ENCODE assay signal across 10 mouse cellular contexts in genomic region chr1:156222205-156223000, GRCm38 (mm10). TPM values are rescaled to one million over a fixed set of nuclear protein-coding genes. Genes with fewer than 3 reads are reported as not detected.
DNase-seq lines count a peak whose midpoint lies in the region; ATAC-seq lines count a peak whose summit lies in the region.
"Had no signal": no experiment of that assay in that cellular context is flagged by ENCODE, and none has a peak within 500 bp of the region (broad histone marks: within the 10 kb centered on the region; RNA-seq: fewer than 3 reads in every experiment).

No protein-coding gene starts in this region.

- no peak for ATAC-seq in hindbrain, embryonic 16.5 days
- ATAC-seq in intestine, embryonic 16.5 days, result 0 out of 2 replicates have a peak, but pooled peaks have one; percentile 55
- ATAC-seq in neural tube, embryonic 12.5 days (ENCODE audit: low FRiP score, low read depth), result 0 out of 2 replicates have a peak, but pooled peaks have one; percentile 37
- ATAC-seq in CD4-positive, CD25-positive, alpha-beta regulatory T cell, adult 4 months, result no peak

- no peaks in the 10 kb centered on the region for H3K9me3 ChIP-seq in hindbrain, embryonic 10.5 days
- no peaks in the 10 kb centered on the region for H3K9me3 ChIP-seq in hindbrain, embryonic 16.5 days (ENCODE audit: control insufficient read depth, low read length)
- H3K9me3 ChIP-seq in intestine, embryonic 16.5 days (ENCODE audit: control insufficient read depth, low read length), result no peaks in the 10 kb centered on the region
- no peaks in the 10 kb centered on the region for H3K9me3 ChIP-seq in neural tube, embryonic 12.5 days
- H3K9me3 ChIP-seq: embryonic facial prominence, embryonic 15.5 days; limb, embryonic 12.5 days had no signal

- peak; percentile 61 for DNase-seq in hindbrain, embryonic 10.5 days (ENCODE audit: low spot score)
- DNase-seq in embryo, embryonic 10.5 days (ENCODE audit: low spot score), result peak; percentile 74
- DNase-seq in thymus, postnatal 14 days, result no peak
- no peak for DNase-seq in left cerebral cortex, postnatal 25 days (ENCODE audit: low spot score in 2 of 2)

- H3K27ac ChIP-seq in hindbrain, embryonic 10.5 days, result peak overlapping the region; percentile 82
- H3K27ac ChIP-seq in hindbrain, embryonic 16.5 days (ENCODE audit: low read depth, low read length), result no peak overlapping the region
- no peak overlapping the region for H3K27ac ChIP-seq in intestine, embryonic 16.5 days (ENCODE audit: low read length)
- no peak overlapping the region for H3K27ac ChIP-seq in neural tube, embryonic 12.5 days
- H3K27ac ChIP-seq: embryonic facial prominence, embryonic 15.5 days had no signal

- H3K4me2 ChIP-seq in hindbrain, embryonic 16.5 days (ENCODE audit: low read length), result no peak overlapping the region
- no peak overlapping the region for H3K4me2 ChIP-seq in intestine, embryonic 16.5 days (ENCODE audit: low read depth, low read length)
- H3K4me2 ChIP-seq in neural tube, embryonic 12.5 days (replicated peaks), result no peak overlapping the region
- H3K4me2 ChIP-seq: embryonic facial prominence, embryonic 15.5 days; limb, embryonic 12.5 days had no signal

- intact Hi-C loops in left cerebral cortex, postnatal 25 days (cut with DNase I), result no loop called here

- no peaks in the 10 kb centered on the region for H3K27me3 ChIP-seq in hindbrain, embryonic 10.5 days (ENCODE audit: insufficient read depth, poor library complexity, severe bottlenecking)
- no peaks in the 10 kb centered on the region for H3K27me3 ChIP-seq in hindbrain, embryonic 16.5 days (replicated peaks; ENCODE audit: control insufficient read depth, insufficient read depth, low read length)
- no peaks in the 10 kb centered on the region for H3K27me3 ChIP-seq in intestine, embryonic 16.5 days (replicated peaks; ENCODE audit: control insufficient read depth, insufficient read depth, low read length)
- H3K27me3 ChIP-seq in neural tube, embryonic 12.5 days (replicated peaks), result no peaks in the 10 kb centered on the region
- H3K27me3 ChIP-seq: embryonic facial prominence, embryonic 15.5 days; limb, embryonic 12.5 days had no signal

- H3K9ac ChIP-seq in hindbrain, embryonic 16.5 days (ENCODE audit: low read depth, low read length), result no peak overlapping the region
- H3K9ac ChIP-seq in intestine, embryonic 16.5 days (ENCODE audit: low read depth, low read length), result no peak overlapping the region
- no peak overlapping the region for H3K9ac ChIP-seq in neural tube, embryonic 12.5 days
- H3K9ac ChIP-seq: embryonic facial prominence, embryonic 15.5 days; limb, embryonic 12.5 days had no signal

- H3K36me3 ChIP-seq in hindbrain, embryonic 10.5 days, result no peaks in the 10 kb centered on the region
- H3K36me3 ChIP-seq in hindbrain, embryonic 16.5 days (ENCODE audit: control insufficient read depth, insufficient read depth, low read length), result no peaks in the 10 kb centered on the region
- H3K36me3 ChIP-seq in intestine, embryonic 16.5 days (ENCODE audit: control insufficient read depth, insufficient read depth, low read length), result no peaks in the 10 kb centered on the region
- no peaks in the 10 kb centered on the region for H3K36me3 ChIP-seq in neural tube, embryonic 12.5 days
- H3K36me3 ChIP-seq: embryonic facial prominence, embryonic 15.5 days; limb, embryonic 12.5 days had no signal

- peaks cover 35% of the 10 kb centered on the region for H3K4me1 ChIP-seq in hindbrain, embryonic 10.5 days (replicated peaks)
- peaks cover 10% of the 10 kb centered on the region for H3K4me1 ChIP-seq in hindbrain, embryonic 16.5 days (ENCODE audit: control insufficient read depth, insufficient read depth, low read depth, low read length)
- peaks cover 13% of the 10 kb centered on the region for H3K4me1 ChIP-seq in intestine, embryonic 16.5 days (ENCODE audit: control insufficient read depth, insufficient read depth, low read length)
- peaks cover 19% of the 10 kb centered on the region for H3K4me1 ChIP-seq in neural tube, embryonic 12.5 days
- H3K4me1 ChIP-seq: limb, embryonic 12.5 days had no signal

- H3K4me3 ChIP-seq in hindbrain, embryonic 10.5 days, result no peak overlapping the region
- H3K4me3 ChIP-seq in hindbrain, embryonic 16.5 days (ENCODE audit: low read length), result no peak overlapping the region
- H3K4me3 ChIP-seq in intestine, embryonic 16.5 days (ENCODE audit: low read length), result no peak overlapping the region
- no peak overlapping the region for H3K4me3 ChIP-seq in neural tube, embryonic 12.5 days
- H3K4me3 ChIP-seq: embryonic facial prominence, embryonic 15.5 days; limb, embryonic 12.5 days had no signal

- 51% methylated on average over 13 of the region's 13 CpGs for WGBS in hindbrain, embryonic 10.5 days
- 37% methylated on average over 13 of the region's 13 CpGs for WGBS in hindbrain, embryonic 16.5 days
- WGBS in intestine, embryonic 16.5 days, result 46% methylated on average over 13 of the region's 13 CpGs
- WGBS in neural tube, embryonic 12.5 days, result 56% methylated on average over 13 of the region's 13 CpGs

RNA-seq across cellular contexts. Expression of gene Fam163a, which starts 17.6 kb away (rescaled TPM):
- polyA plus RNA-seq in hindbrain, embryonic 10.5 days (2016; fragmentation: Nextera tagmentation; extraction: Ambion mirVana), result 4.9 and 7.7 TPM in 2 replicates
- 3.7 and 4.5 TPM in 2 replicates for polyA plus RNA-seq in hindbrain, embryonic 16.5 days (2015; fragmentation: Nextera tagmentation; extraction: Ambion mirVana)
- polyA plus RNA-seq in intestine, embryonic 16.5 days (2015; fragmentation: Nextera tagmentation; extraction: Ambion mirVana), result 4.3 and 4.4 TPM in 2 replicates
- 6.6 and 7.6 TPM in 2 replicates for polyA plus RNA-seq in neural tube, embryonic 12.5 days (2016; fragmentation: Nextera tagmentation; extraction: Ambion mirVana)
- total RNA-seq in left cerebral cortex, postnatal 25 days (2021), result 1 to 10 TPM; 8.4 to 9.7 TPM
- not detected for polyA plus RNA-seq in CD4-positive, CD25-positive, alpha-beta regulatory T cell, adult 4 months (2017; shearing (Covaris generic))

Comparison
In these comparisons a context has a peak if more than half of its experiments do, and no peak if none do; other contexts are left out.
1. DNase-seq: peak in hindbrain, embryonic 10.5 days (single experiment) and embryo, embryonic 10.5 days (single experiment); none in thymus, postnatal 14 days (single experiment) and left cerebral cortex, postnatal 25 days (0 of 2).
2. ATAC-seq: peak in intestine, embryonic 16.5 days (single experiment) and neural tube, embryonic 12.5 days (single experiment); none in hindbrain, embryonic 16.5 days (single experiment) and CD4-positive, CD25-positive, alpha-beta regulatory T cell, adult 4 months (single experiment).